Mouse (Mus musculus) CD4-positive helper T cell, adult 2 months (primary cell): ENCODE data around the gene Tmem39a.

ENCODE experiments used
- DNase-seq: peaks from one replicate; pipeline ENCODE4 v3.0.0-alpha.2; 2012; ENCODE audit warnings: low read depth, missing footprints, low spot score

Gene Tmem39a

GRCm38 (mm10) chr16:38635833-38636390 lies 77.4 kb downstream of the Tmem39a start:
- DNase-seq = peak; percentile 69

- DNase-seq = peak; percentile 58
Observed at GRCm38 (mm10) chr16:38636682-38637081, 78.2 kb downstream of the Tmem39a start.

- no peak for DNase-seq
Observed at GRCm38 (mm10) chr16:38637085-38637484, 78.6 kb downstream of the Tmem39a start.
